10 mouse cellular contexts compared by ENCODE assay signal in the genomic region with DNA sequence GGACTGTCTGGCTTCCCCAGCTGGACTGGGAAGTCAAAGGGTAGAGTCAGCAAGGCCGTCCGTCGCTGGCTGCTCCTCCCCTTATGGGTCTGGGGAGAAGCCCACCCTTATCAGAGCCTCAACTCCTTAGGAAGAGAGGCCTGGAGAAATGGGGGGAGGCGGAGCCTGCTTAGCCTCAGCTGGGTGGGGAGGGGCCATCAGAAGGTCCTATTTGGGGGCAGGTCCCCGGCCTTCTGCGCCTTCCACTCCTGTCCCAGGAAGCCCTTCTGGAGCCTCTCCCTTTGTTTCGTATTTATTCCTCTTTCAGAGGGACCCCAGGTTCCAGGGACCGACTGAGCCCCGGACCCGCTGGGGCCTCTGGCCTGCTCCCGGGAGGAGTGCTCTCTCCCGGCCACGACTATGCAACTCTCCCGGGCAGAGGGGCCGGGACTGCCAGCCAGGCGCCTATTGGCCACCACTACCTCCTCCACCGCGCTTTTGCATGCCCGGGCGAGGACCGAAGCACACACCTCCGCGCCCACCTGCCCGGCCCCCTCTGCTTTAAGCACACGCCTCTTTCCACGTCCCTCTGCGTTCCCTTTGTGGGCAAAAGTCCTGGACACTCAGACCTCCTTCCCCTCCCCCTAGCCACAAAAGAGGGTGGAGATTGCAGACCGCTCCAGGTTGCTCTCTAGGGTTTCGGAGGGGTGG. TPM values are rescaled to one million over a fixed set of nuclear protein-coding genes. Genes with fewer than 3 reads are reported as not detected.
A peak's percentile ranks its signal among the peaks of the same experiment; 100 is the strongest.
DNase-seq lines count a peak whose midpoint lies in the region; ATAC-seq and TF ChIP-seq lines count a peak whose summit lies in the region.
"Had no signal": no experiment of that assay in that cellular context is flagged by ENCODE, and none has a peak within 500 bp of the region (broad histone marks: within the 10 kb centered on the region; RNA-seq: fewer than 3 reads in every experiment).

No protein-coding gene starts in this region.

- 8% methylated on average over 29 of the region's 29 CpGs for WGBS in kidney, postnatal 0 days
- WGBS in hindbrain, embryonic 14.5 days: 4% methylated on average over 29 of the region's 29 CpGs
- 8% methylated on average over 29 of the region's 29 CpGs for WGBS in midbrain, embryonic 15.5 days
- 15% methylated on average over 29 of the region's 29 CpGs for WGBS in kidney, adult 2 months

- H3K27me3 ChIP-seq in kidney, postnatal 0 days (ENCODE audit: insufficient read depth, low read length): peaks cover 49% of the 10 kb centered on the region
- H3K27me3 ChIP-seq in hindbrain, embryonic 14.5 days (ENCODE audit: control insufficient read depth, insufficient read depth, low read length): peaks cover 17% of the 10 kb centered on the region; the same call in 1 of the 2 replicates
- peaks cover 7% of the 10 kb centered on the region; the same call in 1 of the 2 replicates for H3K27me3 ChIP-seq in midbrain, embryonic 15.5 days (replicated peaks)
- H3K27me3 ChIP-seq in kidney, adult 2 months (replicated peaks; ENCODE audit: control insufficient read depth, insufficient read depth, low read length): no peaks in the 10 kb centered on the region; the same call in 1 of the 2 replicates

- no peak overlapping the region for H3K9ac ChIP-seq in kidney, postnatal 0 days (ENCODE audit: low read depth, low read length)
- H3K9ac ChIP-seq in hindbrain, embryonic 14.5 days: peak overlapping the region; percentile 22; the same call in 1 of the 2 replicates
- no peak overlapping the region for H3K9ac ChIP-seq in midbrain, embryonic 15.5 days

- H3K4me1 ChIP-seq in kidney, postnatal 0 days (replicated peaks; ENCODE audit: insufficient read depth, low read length): peaks cover 8% of the 10 kb centered on the region; the same call in 1 of the 2 replicates
- H3K4me1 ChIP-seq in hindbrain, embryonic 14.5 days (replicated peaks; ENCODE audit: control insufficient read depth, insufficient read depth, low read length): peaks cover 19% of the 10 kb centered on the region
- peaks cover 40% of the 10 kb centered on the region for H3K4me1 ChIP-seq in midbrain, embryonic 15.5 days
- H3K4me1 ChIP-seq in kidney, adult 2 months (ENCODE audit: control insufficient read depth, insufficient read depth, low read length): no peaks in the 10 kb centered on the region

- no peak for TF ChIP-seq CTCF in kidney, postnatal 0 days (IDR thresholded peaks at IDR 0.05; ENCODE audit: low read depth)
- no peak for TF ChIP-seq CTCF in kidney, adult 2 months (conservative IDR thresholded peaks at IDR 0.05; ENCODE audit: insufficient read depth, insufficient read length, low read depth, low read length)

- no peak for DNase-seq in kidney, postnatal 0 days (ENCODE audit: low spot score)
- no peak for DNase-seq in kidney, postnatal 14 days
- DNase-seq in embryo, embryonic 11 days: peak; percentile 50
- DNase-seq in hindbrain, embryonic 14.5 days (ENCODE audit: low spot score): no peak
- no peak for DNase-seq in layer of hippocampus, postnatal 10 days (ENCODE audit: low spot score in 2 of 2)
- no peak for DNase-seq in kidney, adult 2 months
- no peak for DNase-seq in retina, postnatal 1 day
- DNase-seq: gastrocnemius, postnatal 10 days; lung, postnatal 4 days had no signal

- H3K36me3 ChIP-seq in kidney, postnatal 0 days (ENCODE audit: insufficient read depth, low read length): no peaks in the 10 kb centered on the region
- H3K36me3 ChIP-seq in hindbrain, embryonic 14.5 days (replicated peaks; ENCODE audit: control insufficient read depth, insufficient read depth): peaks cover 27% of the 10 kb centered on the region
- no peaks in the 10 kb centered on the region for H3K36me3 ChIP-seq in midbrain, embryonic 15.5 days (replicated peaks)
- H3K36me3 ChIP-seq in kidney, adult 2 months (ENCODE audit: control insufficient read depth, insufficient read depth, low read length): no peaks in the 10 kb centered on the region

- H3K4me2 ChIP-seq in kidney, postnatal 0 days (ENCODE audit: low read length): peak overlapping the region; percentile 36
- H3K4me2 ChIP-seq in hindbrain, embryonic 14.5 days (replicated peaks): no peak overlapping the region; the same call in 1 of the 2 replicates
- H3K4me2 ChIP-seq in midbrain, embryonic 15.5 days: peak overlapping the region; percentile 27

- no peak for TF ChIP-seq POLR2A in kidney, adult 2 months (IDR thresholded peaks at IDR 0.05; ENCODE audit: low read depth, low read length)

- peak; percentile 37; the same call in 1 of the 2 replicates for ATAC-seq in kidney, postnatal 0 days (replicated peaks; ENCODE audit: low FRiP score, low read depth)
- 0 out of 2 replicates have a peak, but pooled peaks have one; percentile 1 for ATAC-seq in hindbrain, embryonic 14.5 days (ENCODE audit: low FRiP score)
- 0 out of 2 replicates have a peak, but pooled peaks have one; percentile 1 for ATAC-seq in midbrain, embryonic 15.5 days (replicated peaks)

- H3K4me3 ChIP-seq in kidney, postnatal 0 days (replicated peaks; ENCODE audit: low read depth, low read length): no peak overlapping the region; the same call in 1 of the 2 replicates
- no peak overlapping the region for H3K4me3 ChIP-seq in hindbrain, embryonic 14.5 days (replicated peaks; ENCODE audit: low read length)
- no peak overlapping the region for H3K4me3 ChIP-seq in midbrain, embryonic 15.5 days
- H3K4me3 ChIP-seq in kidney, adult 2 months (ENCODE audit: insufficient read depth, low read depth, low read length): no peak overlapping the region

- no peak overlapping the region for H3K27ac ChIP-seq in kidney, postnatal 0 days
- H3K27ac ChIP-seq in hindbrain, embryonic 14.5 days: peak overlapping the region; percentile 69; the same call in 1 of the 2 replicates
- no peak overlapping the region for H3K27ac ChIP-seq in midbrain, embryonic 15.5 days
- no peak overlapping the region for H3K27ac ChIP-seq in kidney, adult 2 months (ENCODE audit: insufficient read depth, low read depth, low read length)

- H3K9me3 ChIP-seq in kidney, postnatal 0 days (replicated peaks; ENCODE audit: low read length): no peaks in the 10 kb centered on the region
- no peaks in the 10 kb centered on the region for H3K9me3 ChIP-seq in hindbrain, embryonic 14.5 days (ENCODE audit: control insufficient read depth, low read length)
- no peaks in the 10 kb centered on the region for H3K9me3 ChIP-seq in midbrain, embryonic 15.5 days

RNA-seq across cellular contexts. Expression of a gene that starts 10.3 kb away (rescaled TPM):
- polyA plus RNA-seq in kidney, postnatal 0 days (2015; fragmentation: Nextera tagmentation; extraction: Ambion mirVana): 19.7 and 20.3 TPM in 2 replicates
- 22.5 and 26.2 TPM in 2 replicates for polyA plus RNA-seq in hindbrain, embryonic 14.5 days (2014; fragmentation: Nextera tagmentation; extraction: Ambion mirVana)
- 21.5 and 23.7 TPM in 2 replicates for polyA plus RNA-seq in midbrain, embryonic 15.5 days (2015; fragmentation: Nextera tagmentation; extraction: Ambion mirVana)
- total RNA-seq in layer of hippocampus, postnatal 10 days (2021): 10 to 100 TPM; 40.4 to 43.0 TPM
- polyA plus RNA-seq in kidney, adult 2 months (2012; rRNA removed): 113 and 135 TPM in 2 replicates

RNA-seq across cellular contexts. Expression of a gene that starts 13.7 kb away (rescaled TPM):
- not detected in 2 replicates for polyA plus RNA-seq in kidney, postnatal 0 days (2015; fragmentation: Nextera tagmentation; extraction: Ambion mirVana)
- polyA plus RNA-seq in hindbrain, embryonic 14.5 days (2014; fragmentation: Nextera tagmentation; extraction: Ambion mirVana): 10.9 and 13.6 TPM in 2 replicates
- polyA plus RNA-seq in midbrain, embryonic 15.5 days (2015; fragmentation: Nextera tagmentation; extraction: Ambion mirVana): 10.7 and 10.9 TPM in 2 replicates
- 10 to 100 TPM; 20.8 to 21.8 TPM for total RNA-seq in layer of hippocampus, postnatal 10 days (2021)
- polyA plus RNA-seq in kidney, adult 2 months (2012; rRNA removed): not detected in 2 replicates
- total RNA-seq: gastrocnemius, postnatal 10 days had no signal

RNA-seq across cellular contexts. Expression of a gene that starts 48.4 kb away (rescaled TPM):
- polyA plus RNA-seq in kidney, postnatal 0 days (2015; fragmentation: Nextera tagmentation; extraction: Ambion mirVana): 12.2 and 15.5 TPM in 2 replicates
- polyA plus RNA-seq in hindbrain, embryonic 14.5 days (2014; fragmentation: Nextera tagmentation; extraction: Ambion mirVana): 1.6 and 2.3 TPM in 2 replicates
- polyA plus RNA-seq in midbrain, embryonic 15.5 days (2015; fragmentation: Nextera tagmentation; extraction: Ambion mirVana): 1.1 TPM in 2 replicates
- total RNA-seq in layer of hippocampus, postnatal 10 days (2021): 1 to 10 TPM; 3.0 to 3.4 TPM
- polyA plus RNA-seq in kidney, adult 2 months (2012; rRNA removed): 2.9 and 4.6 TPM in 2 replicates

Comparison
In these comparisons a context has a peak if more than half of its experiments do, and no peak if none do; other contexts are left out.
1. RNA of a gene that starts 13.7 kb away (polyA plus RNA-seq): 10.9 to 13.6 TPM in hindbrain, embryonic 14.5 days and 10.7 to 10.9 TPM in midbrain, embryonic 15.5 days; not detected in kidney, postnatal 0 days and not detected in kidney, adult 2 months; every median in the first group is over 10 times any median in the second.
2. Peak in every context shown above with its lines, with median percentiles within 50 percentile points of each other: ATAC-seq.